Mouse (Mus musculus) olfactory bulb, adult 2 months (tissue): ENCODE measurements around the gene Nans. TPM values are rescaled to one million over a fixed set of nuclear protein-coding genes. Genes with fewer than 3 reads are reported as not detected.

Source experiments
- H3K27ac ChIP-seq: fragments of 200-500 bp; 2 replicates; pipeline ENCODE4 v1.5.1; 2012; ENCODE audit warnings: low read depth, low read length; ENCODE audit not compliant: insufficient read depth
- H3K4me1 ChIP-seq: fragments of 200-500 bp; 2 replicates; pipeline ENCODE4 v1.6.1; 2012; ENCODE audit warnings: low read length; ENCODE audit not compliant: control insufficient read depth, insufficient read depth
- H3K4me3 ChIP-seq: fragments of 200-500 bp; 2 replicates; pipeline ENCODE4 v1.5.1; 2012; ENCODE audit warnings: mild to moderate bottlenecking, low read depth, low read length, moderate library complexity; ENCODE audit not compliant: insufficient read depth
- CTCF ChIP-seq: fragments of 200-500 bp; IDR thresholded peaks from 2 replicates; pipeline ENCODE4 v1.5.1; 2012; ENCODE audit warnings: low read depth, mild to moderate bottlenecking, low read length, moderate library complexity; ENCODE audit not compliant: insufficient read depth
- POLR2A ChIP-seq: fragments of 200-500 bp; IDR thresholded peaks from 2 replicates; pipeline ENCODE4 v1.6.1; 2012; ENCODE audit warnings: mild to moderate bottlenecking, low read depth, low read length, moderate library complexity; ENCODE audit not compliant: insufficient read depth
- WGBS: fragments of 180-500 bp; shearing (Covaris S2); methylation state at CpG from one replicate; pipeline ENCODE4 v1.1.7; 2018; 5-methylcytosine and 5-hydroxymethylcytosine counted together
- polyA plus RNA-seq: library from polyadenylated mRNA; stranded (reverse); fragments of >200 nt; gene quantifications from 2 replicates; pipeline ENCODE4 v1.2.4, GENCODE M21; 2012; ENCODE audit warnings: low replicate concordance; ENCODE audit not compliant: missing spikeins, insufficient read depth, insufficient read length

Gene Nans
- polyA plus RNA-seq, 1 experiment, result not detected

- H3K27ac ChIP-seq, result peak overlapping the region; percentile 89
Observed at GRCm38 (mm10) chr4:46451758-46452480, 37.1 kb upstream of the Nans start.

GRCm38 (mm10) chr4:46452481-46452850 is 36.6 kb upstream of the Nans start:
- TF ChIP-seq CTCF, result no peak
- no peak for TF ChIP-seq POLR2A
- peak overlapping the region; percentile 89 for H3K27ac ChIP-seq
- peaks cover 9% of the 10 kb centered on the region for H3K4me1 ChIP-seq
- WGBS, result 1% methylated on average over 19 of the region's 19 CpGs
- peak overlapping the region; percentile 92 for H3K4me3 ChIP-seq

More at GRCm38 (mm10) chr4:46451758-46452480, 37.1 kb upstream of the Nans start:
- under 1% methylated on average over 98 of the region's 111 CpGs for WGBS
- TF ChIP-seq CTCF (no peak), POLR2A (peak; percentile 42; the same call in 1 of the 2 replicates)
- peaks cover 9% of the 10 kb centered on the region for H3K4me1 ChIP-seq
- H3K4me3 ChIP-seq, result peak overlapping the region; percentile 92

- no peak overlapping the region; the same call in 1 of the 2 replicates for H3K4me3 ChIP-seq
- 55% methylated on average over 13 of the region's 13 CpGs for WGBS
- H3K27ac ChIP-seq, result no peak overlapping the region
- TF ChIP-seq POLR2A (no peak), CTCF (no peak)
- H3K4me1 ChIP-seq, result peaks cover 10% of the 10 kb centered on the region
Observed at GRCm38 (mm10) chr4:46452855-46453719, 36.0 kb upstream of the Nans start.

GRCm38 (mm10) chr4:46454097-46454864 is 34.8 kb upstream of the Nans start:
- TF ChIP-seq CTCF (no peak), POLR2A (no peak)
- no peak overlapping the region for H3K4me3 ChIP-seq
- H3K27ac ChIP-seq, result no peak overlapping the region
- 67% methylated on average over 5 of the region's 5 CpGs for WGBS
- peaks cover 12% of the 10 kb centered on the region for H3K4me1 ChIP-seq

GRCm38 (mm10) chr4:46456762-46457161 is 32.3 kb upstream of the Nans start:
- TF ChIP-seq POLR2A, result no peak
- TF ChIP-seq CTCF, result no peak
- no peak overlapping the region for H3K27ac ChIP-seq
- H3K4me3 ChIP-seq, result no peak overlapping the region
- H3K4me1 ChIP-seq, result peaks cover 9% of the 10 kb centered on the region
- 95% methylated on average over 4 of the region's 4 CpGs for WGBS

- TF ChIP-seq CTCF (no peak), POLR2A (no peak)
- H3K4me3 ChIP-seq, result no peak overlapping the region
- H3K27ac ChIP-seq, result no peak overlapping the region
- H3K4me1 ChIP-seq, result peaks cover 9% of the 10 kb centered on the region
- 88% methylated on average over 3 of the region's 3 CpGs for WGBS
Observed at GRCm38 (mm10) chr4:46457186-46457585, 31.9 kb upstream of the Nans start.

GRCm38 (mm10) chr4:46458411-46458810 is 30.6 kb upstream of the Nans start:
- 70% methylated on average over 2 of the region's 2 CpGs for WGBS
- Histone ChIP-seq H3K4me3 (no peak overlapping the region), H3K4me1 (peaks cover 3% of the 10 kb centered on the region; the same call in 1 of the 2 replicates), H3K27ac (no peak overlapping the region)
- TF ChIP-seq CTCF (no peak), POLR2A (no peak)

GRCm38 (mm10) chr4:46463130-46463830 is 25.8 kb upstream of the Nans start:
- H3K4me3 ChIP-seq, result no peak overlapping the region
- whole genome bisulfite sequencing, result 83% methylated on average over 7 of the region's 7 CpGs
- H3K4me1 ChIP-seq, result no peaks in the 10 kb centered on the region
- H3K27ac ChIP-seq, result no peak overlapping the region
- TF ChIP-seq CTCF, result no peak
- no peak for TF ChIP-seq POLR2A
